Mouse (Mus musculus): ENCODE results near the gene Capn3. TPM values are rescaled to one million over a fixed set of nuclear protein-coding genes. Genes with fewer than 3 reads are reported as not detected.

Gene Capn3
- total RNA-seq, 2 experiments from 2014 or later, result 0.15 to 1.2 TPM

DNA sequence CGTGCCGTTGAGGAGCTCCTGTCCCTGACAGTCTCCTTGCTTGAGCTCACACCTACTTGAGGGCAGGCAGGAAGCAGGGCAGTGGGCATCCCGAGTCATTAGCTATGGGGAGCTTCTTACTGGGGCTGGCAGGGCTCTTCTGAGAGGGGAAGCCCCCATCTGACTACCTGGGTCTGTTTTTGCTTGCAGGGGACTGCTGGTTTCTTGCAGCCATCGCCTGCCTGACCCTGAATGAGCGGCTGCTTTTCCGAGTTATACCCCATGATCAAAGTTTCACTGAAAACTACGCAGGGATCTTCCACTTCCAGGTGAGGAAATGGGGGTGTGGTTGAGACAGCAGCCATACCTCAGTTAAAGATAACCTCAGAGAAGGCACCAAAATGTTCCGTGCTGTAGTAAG lies 26.1 kb downstream of the Capn3 start:
- no peak for ATAC-seq (ENCODE audit: poor library complexity, severe bottlenecking)

DNA sequence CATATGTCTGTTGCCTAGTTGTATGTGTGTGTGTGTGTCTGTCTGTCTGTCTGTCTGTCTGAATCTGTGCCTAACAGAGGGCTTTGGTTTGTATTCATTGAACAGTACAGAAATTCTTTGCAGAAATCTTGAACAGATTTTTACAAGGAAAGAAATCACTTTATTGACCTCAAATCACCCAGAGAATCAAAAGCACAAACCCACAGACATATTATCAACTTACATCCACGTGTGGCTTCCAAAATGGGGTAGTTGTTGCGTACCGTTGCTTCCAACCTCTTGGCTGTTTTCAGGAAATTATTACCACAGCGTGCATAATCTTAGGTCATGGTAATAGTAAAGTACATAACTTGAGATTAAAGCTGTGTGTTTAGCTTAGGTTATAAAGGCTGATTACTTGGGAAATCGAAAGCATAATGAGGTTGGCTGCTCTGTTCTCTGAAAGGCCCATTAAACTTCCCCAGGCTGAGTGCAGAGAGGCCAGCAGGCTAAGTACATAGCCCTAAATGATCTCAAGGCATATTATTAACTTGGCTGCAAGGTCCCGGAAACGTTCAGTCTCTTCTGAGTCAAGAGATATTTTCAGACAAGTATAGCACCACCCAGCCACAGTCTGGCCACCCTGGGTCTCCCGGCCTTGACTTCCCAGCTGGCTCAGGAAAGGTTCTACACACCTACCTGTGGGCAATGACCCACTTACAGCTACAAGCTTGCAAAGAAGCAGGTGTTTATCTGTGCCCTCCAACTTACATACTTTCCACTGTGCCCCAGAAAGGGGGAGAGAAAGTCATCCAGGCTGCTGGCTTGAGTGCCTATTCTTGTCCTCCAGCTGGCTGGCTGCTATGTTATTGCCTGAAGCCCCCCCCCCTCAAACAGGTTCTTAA lies 26.9 kb downstream of the Capn3 start:
- no peak for ATAC-seq (ENCODE audit: poor library complexity, severe bottlenecking)

DNA sequence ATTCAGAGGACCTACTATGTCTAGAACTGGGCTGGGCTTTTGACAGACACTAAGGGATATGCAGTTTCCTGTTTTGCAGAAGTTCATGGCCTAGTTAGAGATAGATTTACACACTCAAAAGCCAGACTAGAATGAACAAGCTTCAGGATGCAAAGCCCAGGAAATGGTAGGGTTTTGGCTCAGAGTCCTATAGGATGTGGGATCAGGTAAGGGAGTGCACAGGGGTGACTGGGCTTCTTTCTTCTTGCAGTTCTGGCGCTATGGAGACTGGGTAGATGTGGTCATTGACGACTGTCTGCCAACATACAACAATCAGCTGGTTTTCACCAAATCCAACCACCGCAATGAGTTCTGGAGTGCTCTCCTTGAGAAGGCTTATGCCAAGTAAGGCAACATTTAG lies 28.4 kb downstream of the Capn3 start:
- no peak for ATAC-seq (ENCODE audit: poor library complexity, severe bottlenecking)

DNA sequence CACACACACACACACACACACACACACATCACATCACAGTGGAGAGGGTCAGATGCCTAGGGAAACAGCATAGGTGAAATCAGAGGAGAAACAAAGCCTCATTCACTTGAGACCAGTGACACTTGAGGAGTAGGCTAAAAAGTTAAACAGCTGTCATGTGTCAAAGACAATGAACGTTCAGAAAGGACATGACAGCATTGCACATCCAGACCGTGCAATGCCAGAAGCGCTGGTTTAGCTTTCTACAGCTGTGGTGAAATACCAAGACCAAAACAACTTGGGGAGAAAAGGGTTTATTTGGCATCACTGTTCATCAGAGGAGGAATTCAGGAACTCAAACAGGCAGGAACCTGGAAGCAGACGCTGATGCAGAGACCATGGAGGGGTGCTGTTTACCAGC lies 37.4 kb downstream of the Capn3 start:
- no peak for ATAC-seq (ENCODE audit: poor library complexity, severe bottlenecking)

- ATAC-seq (ENCODE audit: poor library complexity, severe bottlenecking), result no peak
Observed at GRCm38 (mm10) chr2:120496511-120496910, 40.7 kb downstream of the Capn3 start.

- peak; percentile 72 for ATAC-seq (ENCODE audit: poor library complexity, severe bottlenecking)
Observed at GRCm38 (mm10) chr2:120499971-120500471, 44.2 kb downstream of the Capn3 start.

DNA sequence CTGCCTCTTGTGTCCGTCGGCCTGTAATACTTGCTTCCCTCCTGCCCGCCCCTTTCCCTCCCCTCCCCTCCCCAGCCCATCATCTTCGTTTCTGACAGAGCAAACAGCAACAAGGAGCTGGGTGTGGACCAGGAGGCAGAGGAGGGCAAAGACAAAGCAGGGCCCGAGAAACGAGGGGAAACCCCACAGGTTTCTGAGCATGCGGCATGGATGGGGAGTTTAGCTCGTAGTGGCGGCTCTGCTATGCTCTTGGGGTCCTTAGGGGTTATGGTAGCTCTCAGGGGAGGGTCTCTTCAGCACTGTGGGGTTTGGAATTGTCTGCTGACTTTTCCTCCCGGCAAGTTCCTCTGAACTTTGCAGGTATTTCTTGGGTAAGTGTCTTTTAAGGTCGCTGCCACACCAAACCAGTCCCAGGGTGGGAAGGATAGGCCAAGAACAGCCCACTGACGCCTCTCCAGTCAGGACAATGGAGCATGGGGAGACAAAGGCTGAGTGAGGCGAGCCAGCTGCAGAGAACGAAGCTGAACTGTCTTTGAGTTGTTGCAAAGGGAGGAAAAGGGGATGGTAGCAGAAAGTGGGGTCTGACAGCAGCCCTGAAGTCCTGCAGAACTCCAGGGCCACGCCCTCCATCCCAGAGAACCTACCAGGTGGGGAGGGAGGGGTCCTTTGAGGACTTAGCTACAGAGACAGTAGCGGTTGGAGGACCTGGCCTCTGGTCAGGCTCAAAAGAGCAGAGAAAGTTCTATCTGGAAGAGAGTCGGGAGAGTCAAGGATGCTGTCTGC lies 45.5 kb downstream of the Capn3 start:
- no peak for ATAC-seq (ENCODE audit: poor library complexity, severe bottlenecking)

DNA sequence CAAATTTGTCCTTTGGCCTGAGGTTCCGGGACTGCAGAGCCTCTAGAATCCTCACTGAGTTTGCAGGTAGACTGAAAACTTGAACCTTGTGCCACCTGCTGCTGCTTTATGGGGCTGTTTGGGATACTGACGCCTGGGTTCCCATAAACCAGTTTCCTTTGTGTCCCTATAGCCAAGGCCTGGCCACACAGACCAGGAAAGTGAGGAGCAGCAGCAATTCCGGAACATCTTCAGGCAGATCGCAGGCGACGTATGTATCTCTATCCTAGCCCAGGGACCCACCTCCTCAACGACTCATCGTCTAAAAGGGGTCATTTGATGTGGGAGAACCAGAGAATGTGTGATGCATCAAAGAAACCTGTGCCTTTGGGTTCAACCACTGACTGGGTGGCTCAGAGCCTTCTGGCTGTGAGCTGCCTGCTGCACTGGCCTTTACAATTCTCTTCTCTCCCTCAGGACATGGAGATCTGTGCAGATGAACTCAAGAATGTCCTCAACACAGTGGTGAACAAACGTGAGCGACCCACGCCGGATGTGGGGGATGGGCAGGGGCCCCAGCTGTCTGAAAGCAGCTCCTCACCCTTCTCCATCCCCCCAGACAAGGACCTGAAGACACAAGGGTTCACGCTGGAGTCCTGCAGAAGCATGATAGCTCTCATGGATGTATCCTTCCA lies 46.2 kb downstream of the Capn3 start:
- ATAC-seq (ENCODE audit: poor library complexity, severe bottlenecking), result no peak

DNA sequence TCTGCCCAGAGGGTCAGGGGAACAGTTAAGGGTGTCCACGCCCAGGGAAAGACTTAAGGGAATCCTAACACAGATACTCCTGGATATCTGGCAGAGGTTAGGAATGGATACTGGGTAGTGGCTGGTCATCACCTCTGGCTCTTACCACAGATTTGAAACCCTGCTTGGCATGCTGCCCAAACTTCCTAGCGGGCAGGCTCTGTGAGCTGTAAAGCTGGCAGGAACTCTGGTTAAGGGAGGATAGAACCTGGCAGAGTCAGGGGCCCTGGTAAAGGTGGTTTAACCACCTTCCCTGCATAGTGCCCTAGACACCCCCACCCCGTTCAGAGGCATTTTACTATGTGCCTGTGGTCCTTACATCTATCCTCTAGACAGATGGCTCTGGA lies 46.8 kb downstream of the Capn3 start:
- ATAC-seq (ENCODE audit: poor library complexity, severe bottlenecking), result no peak

DNA sequence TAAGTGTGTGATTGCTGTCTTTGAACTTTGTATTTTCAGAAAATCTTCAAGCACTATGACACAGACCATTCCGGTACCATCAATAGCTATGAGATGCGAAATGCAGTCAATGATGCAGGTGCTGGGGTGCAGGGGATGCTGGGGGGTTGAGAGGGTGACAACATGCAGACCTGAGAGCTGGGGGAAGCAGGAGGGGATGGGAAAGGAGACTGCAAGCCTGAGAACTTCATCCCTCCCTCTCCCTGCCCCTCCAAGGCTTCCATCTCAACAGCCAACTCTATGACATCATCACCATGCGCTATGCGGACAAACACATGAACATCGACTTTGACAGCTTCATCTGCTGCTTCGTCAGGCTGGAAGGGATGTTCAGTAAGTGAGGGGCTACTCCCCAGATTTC lies 47.3 kb downstream of the Capn3 start:
- no peak for ATAC-seq (ENCODE audit: poor library complexity, severe bottlenecking)

- ATAC-seq (ENCODE audit: poor library complexity, severe bottlenecking), result no peak
Observed at GRCm38 (mm10) chr2:120503992-120504391, 48.2 kb downstream of the Capn3 start.

DNA sequence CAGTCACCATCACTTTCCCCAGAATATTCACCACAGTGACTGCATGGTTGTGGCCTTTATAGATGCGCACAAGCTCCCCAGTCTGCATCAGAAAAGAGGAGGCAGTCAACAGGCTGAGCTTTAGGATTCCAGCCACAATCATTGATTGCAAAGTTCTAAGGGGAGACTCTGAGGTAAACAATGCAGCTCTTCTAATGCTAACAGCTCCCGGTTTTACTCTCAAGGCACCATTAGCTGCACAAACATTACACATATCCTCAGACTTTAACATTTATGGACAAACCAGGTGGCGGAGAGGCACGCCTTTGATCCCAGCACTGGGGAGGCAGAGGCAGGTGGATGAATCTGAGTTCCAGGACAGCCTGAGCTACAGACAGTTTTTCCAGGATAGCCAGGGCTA lies 58.4 kb downstream of the Capn3 start:
- no peak for ATAC-seq (ENCODE audit: poor library complexity, severe bottlenecking)

- ATAC-seq (ENCODE audit: poor library complexity, severe bottlenecking), result no peak
Observed at GRCm38 (mm10) chr2:120518547-120519210, 62.9 kb downstream of the Capn3 start.

DNA sequence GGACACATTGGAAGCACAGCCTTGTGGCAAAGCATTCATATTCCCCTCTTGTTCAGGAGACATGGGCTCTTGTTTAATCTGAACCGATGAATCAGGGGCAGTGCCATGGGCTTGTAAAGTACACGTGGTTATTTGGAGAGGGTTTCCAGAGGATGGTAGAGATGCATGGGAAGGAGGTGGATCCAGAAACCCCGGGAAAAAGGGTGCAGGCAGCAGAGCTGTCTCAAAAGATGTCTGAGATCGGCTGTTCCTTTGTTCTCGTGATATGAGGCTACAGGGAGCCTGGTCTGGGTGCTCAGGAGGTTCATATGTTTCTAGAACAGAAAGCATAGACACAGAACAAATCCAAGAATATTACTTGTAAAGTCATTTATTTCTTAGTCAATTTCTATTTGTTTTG lies 71.0 kb downstream of the Capn3 start:
- ATAC-seq (ENCODE audit: poor library complexity, severe bottlenecking), result no peak

GRCm38 (mm10) chr2:120529531-120529930 lies 73.7 kb downstream of the Capn3 start:
- ATAC-seq (ENCODE audit: poor library complexity, severe bottlenecking), result no peak

DNA sequence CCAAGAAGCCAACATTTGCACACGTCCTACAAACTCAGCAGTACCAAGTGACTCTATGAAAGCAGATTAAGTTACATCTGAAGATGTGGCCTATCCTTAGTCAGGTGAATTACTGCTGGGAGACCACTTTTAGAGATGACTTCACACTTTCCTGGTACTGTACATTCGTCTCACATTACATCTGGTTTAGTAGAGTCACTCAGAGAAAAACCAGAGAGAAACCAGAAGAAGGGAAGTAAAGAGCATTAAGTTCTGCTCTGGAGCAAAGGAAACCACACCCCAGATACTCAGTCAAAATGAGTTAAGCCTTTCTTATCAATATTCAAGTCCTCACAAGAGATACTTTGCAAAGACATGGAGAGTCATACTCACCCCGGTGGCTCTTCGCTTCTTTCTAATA lies 75.4 kb downstream of the Capn3 start:
- ATAC-seq (ENCODE audit: poor library complexity, severe bottlenecking), result no peak

DNA sequence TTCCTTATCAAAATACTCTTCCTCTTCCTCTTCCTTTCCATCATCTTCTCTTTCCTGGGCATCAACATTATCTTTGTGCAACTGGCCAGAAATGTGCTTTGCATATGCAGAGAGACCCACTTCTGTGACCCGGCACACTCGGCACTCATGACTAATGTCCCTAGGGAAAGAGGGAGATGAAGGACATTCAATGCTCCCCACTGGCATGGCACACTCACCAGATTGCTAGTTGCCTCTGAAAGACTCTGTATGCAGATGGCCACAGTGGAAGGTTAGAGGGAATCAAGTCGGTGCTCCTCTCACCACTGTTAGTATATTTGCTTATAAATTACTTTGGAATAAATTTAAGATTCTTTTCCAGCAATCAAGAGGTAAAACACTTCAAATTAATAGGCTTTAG lies 83.5 kb downstream of the Capn3 start:
- no peak for ATAC-seq (ENCODE audit: poor library complexity, severe bottlenecking)

DNA sequence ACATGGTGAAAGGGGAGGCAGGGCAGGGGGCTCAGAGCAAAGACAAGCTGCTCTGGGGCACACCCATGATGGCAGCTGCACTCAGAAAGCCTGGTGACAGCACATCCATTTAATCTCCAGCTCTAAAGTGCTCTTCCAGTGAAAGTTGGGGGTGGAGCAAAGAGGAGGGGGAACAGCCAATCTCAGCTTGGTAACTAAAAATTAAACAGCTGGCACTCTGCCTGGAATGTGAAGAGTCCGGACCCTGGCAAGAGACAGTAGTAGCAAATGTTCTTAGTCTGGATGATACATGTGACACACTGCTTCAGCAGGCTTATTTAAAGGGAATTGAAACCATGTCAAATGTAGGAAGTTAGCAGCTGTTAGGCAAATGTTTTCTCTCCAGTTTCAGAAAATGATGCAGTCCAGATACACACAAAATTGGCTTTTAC lies 84.0 kb downstream of the Capn3 start:
- peak; percentile 85 for ATAC-seq (ENCODE audit: poor library complexity, severe bottlenecking)

GRCm38 (mm10) chr2:120544732-120545131 lies 88.9 kb downstream of the Capn3 start:
- peak; percentile 68; the same call in 1 of the 2 replicates for ATAC-seq (ENCODE audit: poor library complexity, severe bottlenecking)
